Mouse (Mus musculus): Measurements from ENCODE around the gene Rit1. TPM values are rescaled to one million over a fixed set of nuclear protein-coding genes. Genes with fewer than 3 reads are reported as not detected.

Gene Rit1
- total RNA-seq (2023) = 30.4 TPM

GRCm38 (mm10) chr3:88716399-88717197, at the start of gene Rit1:
Rit1 (plus strand) TSS chr3:88716838.

GRCm38 (mm10) chr3:88684980-88685941, 31.4 kb upstream of the Rit1 start, which contains the start of gene Khdc4:
Khdc4 (plus strand) TSS chr3:88685803.

GRCm38 (mm10) chr3:88774939-88775841, 58.6 kb downstream of the Rit1 start, which contains the start of gene Syt11:
Syt11 (minus strand) TSS chr3:88775164.

Other genes starting within 250 kb of the Rit1 start
- 27.9 TPM for gene Lmna, start 206.9 kb upstream of the Rit1 start, total RNA-seq (2023)
- 3.0 TPM for gene Mex3a, start 184.4 kb upstream of the Rit1 start, total RNA-seq (2023)
- gene Rab25, start 168.5 kb upstream of the Rit1 start, total RNA-seq (2023) = not detected
- 78.7 TPM for gene Lamtor2, start 163.8 kb upstream of the Rit1 start, total RNA-seq (2023)
- 50.1 TPM for gene Ubqln4, start 163.1 kb upstream of the Rit1 start, total RNA-seq (2023)
- 78.1 TPM for gene Ssr2, start 141.0 kb upstream of the Rit1 start, total RNA-seq (2023)
- gene Arhgef2, start 110.9 kb upstream of the Rit1 start, total RNA-seq (2023) = 165 TPM
- not detected for gene Rxfp4, start 63.7 kb upstream of the Rit1 start, total RNA-seq (2023)
- 126 TPM for gene Khdc4, start 31.0 kb upstream of the Rit1 start, total RNA-seq (2023)
- gene Syt11, start 58.3 kb downstream of the Rit1 start, total RNA-seq (2023) = 8.5 TPM
- 78.1 TPM for gene Gon4l, start 118.4 kb downstream of the Rit1 start, total RNA-seq (2023)
- 15.3 TPM for gene Msto1, start 197.2 kb downstream of the Rit1 start, total RNA-seq (2023)
- 82.3 TPM for gene Ash1l, start 233.8 kb downstream of the Rit1 start, total RNA-seq (2023)
- gene Dap3, start 234.3 kb downstream of the Rit1 start, total RNA-seq (2023) = 99.4 TPM